Mouse (Mus musculus): ENCODE results near the gene Gpx4.
"Not testable (repeated sequence)": the region's sequence is repeated elsewhere in the genome, so short reads cannot be mapped to it uniquely, and the experiment has no call there.

Gpx4 gene

DNA sequence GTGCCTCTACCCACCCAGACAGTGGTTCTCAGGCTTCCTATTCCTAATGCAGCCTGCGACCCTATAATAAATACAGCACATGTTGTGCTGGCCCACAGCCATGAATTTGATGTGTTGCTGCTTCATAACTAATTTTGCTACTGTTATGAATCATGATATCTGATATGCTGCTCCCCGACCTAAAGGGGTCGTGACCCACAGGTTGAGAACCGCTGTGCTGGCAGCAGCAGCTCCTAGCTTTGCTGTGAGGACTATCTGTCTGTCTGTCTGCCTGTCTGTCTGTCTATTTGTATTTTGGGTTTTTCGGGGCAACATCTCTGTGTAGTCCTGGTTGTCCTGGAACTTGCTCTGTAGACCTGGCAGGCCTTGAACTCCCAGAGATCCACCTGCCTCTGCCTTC lies 23.2 kb upstream of the Gpx4 start:
- in situ Hi-C loops (cut with MseI, MboI): no loop called here

DNA sequence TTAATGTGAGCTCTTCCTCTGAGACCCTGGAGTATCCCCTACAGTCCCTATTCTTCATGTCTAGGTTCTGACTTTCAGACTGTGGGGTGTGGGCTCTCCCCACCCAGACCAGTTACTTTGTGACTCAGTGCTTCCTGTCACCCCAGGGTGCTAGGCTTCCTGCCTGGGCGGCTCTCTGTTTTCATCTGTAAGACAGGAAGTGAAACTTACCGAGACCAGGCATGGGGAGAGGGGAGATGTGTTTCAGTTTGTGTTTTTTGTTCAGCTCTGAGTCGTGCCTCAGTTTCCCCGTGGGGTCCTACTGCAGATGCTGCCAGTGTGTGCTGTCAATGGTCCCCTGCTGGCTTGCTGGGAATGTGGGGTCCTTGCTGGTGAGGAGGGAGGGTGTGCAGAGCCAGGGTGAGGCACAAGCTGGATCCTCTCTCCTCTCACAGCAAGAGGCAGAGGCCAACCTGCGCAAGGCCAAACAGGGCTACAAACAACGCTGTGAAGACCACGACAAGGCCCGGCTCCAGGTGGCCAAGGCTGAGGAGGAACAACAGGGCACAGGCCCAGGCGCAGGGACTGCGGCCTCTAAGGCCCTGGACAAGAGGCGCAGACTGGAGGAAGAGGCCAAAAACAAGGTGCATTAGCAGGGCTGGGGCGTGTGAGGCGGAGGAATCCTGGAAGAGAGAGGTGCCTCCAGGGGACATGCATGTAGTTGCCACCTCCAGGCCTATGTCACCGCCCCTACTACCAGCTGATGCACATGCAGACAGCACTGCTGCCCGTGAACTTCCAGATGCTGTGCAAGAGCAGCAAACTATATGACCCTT lies 22.5 kb upstream of the Gpx4 start:
- in situ Hi-C loops (cut with MseI, MboI): no loop called here

DNA sequence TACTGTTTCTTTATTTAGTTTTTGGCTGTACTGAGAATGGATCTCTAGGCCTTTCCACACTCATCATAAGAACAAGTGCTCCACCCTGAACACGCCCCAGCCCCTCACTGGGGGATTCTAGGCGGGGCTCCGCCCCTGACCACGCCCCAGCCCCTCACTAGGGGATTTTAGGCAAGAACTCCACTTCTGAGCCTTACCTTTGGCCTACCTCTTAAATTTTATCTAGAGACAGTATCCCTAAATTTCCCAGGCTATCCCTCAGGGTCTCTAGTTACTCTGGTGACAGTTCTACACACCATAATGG lies 22.0 kb upstream of the Gpx4 start:
- in situ Hi-C loops (cut with MseI, MboI): no loop called here

DNA sequence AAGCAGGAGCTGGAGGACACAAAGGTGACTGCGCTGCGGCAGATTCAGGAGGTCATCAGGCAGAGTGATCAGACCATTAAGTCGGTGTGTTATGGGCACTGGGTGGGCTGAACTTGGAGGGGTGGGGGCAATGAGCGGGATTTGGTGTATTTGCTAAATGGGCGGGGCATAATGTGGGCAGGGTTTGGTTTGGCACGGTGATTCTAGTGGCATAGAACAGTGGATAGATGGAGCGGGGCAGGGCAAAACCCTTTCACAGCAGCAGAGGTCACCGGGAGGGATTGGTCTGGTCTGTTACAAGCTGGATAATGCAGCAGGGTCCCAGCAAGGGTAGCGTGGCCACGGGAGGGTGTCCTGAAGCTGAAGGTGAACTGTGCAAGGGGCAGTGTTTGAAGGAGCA lies 21.5 kb upstream of the Gpx4 start:
- in situ Hi-C loops (cut with MseI, MboI): no loop called here

DNA sequence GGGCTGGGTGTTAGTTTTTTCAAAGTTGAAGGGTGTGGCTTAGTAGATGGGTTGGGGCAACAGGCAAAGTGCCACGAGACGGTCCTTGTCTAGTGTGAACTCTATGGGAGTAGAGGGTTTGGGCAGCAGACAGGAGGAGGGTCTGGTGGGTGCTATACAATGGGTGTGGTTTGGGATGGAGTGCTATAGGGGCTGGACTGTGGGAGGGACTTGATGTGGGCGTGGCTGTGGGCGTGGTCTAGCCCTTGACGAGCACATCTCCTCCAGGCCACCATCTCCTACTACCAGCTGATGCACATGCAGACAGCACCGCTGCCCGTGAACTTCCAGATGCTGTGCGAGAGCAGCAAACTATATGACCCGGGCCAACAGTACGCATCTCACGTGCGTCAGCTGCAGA lies 21.1 kb upstream of the Gpx4 start:
- in situ Hi-C loops (cut with MseI, MboI): no loop called here

DNA sequence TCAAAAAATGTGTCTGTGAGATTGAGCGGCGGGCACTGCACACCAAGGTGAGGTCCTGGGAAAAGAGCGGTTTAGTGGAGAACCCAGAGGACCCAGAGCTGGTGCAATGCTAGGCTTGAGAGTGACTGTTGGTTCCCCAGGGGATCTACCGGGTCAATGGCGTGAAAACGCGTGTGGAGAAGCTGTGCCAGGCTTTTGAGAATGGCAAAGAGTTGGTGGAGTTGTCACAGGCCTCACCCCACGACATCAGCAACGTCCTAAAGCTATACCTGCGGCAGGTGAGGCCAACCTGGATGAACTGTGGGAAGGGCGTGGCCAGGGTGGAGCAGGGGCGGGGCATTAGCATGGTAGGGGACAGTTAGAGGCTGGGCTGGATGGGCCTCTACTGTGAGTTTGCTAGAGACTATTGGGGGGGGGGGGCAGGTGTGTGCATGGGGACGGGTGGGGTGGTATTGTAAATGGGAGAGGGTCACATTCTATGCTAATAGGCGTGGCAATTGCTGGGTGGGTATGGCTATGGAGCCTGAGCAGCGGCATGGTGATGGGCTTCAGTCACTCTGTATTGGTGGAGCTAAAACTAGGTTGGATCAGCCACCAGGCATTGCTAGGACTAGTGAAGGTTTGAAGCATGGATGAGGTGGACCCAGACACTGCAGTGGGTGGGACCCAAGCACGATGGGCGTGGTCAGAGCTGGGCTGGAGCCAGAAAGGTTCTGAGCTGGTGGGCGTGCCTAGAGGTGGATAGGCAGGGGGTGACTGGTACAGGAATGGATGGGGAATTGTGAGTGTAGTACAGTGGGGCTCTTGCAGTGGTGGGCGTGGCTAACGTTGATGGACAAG lies 19.1 kb upstream of the Gpx4 start:
- in situ Hi-C loops (cut with MseI, MboI): no loop called here

DNA sequence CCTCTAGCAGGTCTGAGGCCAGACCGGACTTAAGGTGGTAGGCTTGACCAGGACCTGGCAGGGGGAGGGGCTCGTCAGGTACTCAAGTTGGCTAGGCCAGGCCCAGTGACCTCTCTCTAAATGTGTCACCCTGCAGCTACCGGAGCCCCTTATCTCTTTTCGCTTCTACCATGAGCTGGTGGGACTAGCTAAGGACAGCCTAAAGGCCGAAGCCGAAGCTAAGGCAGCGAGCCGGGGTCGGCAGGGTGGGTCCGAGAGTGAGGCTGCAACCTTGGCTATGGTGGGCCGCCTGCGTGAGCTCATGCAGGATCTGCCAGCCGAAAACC lies 18.5 kb upstream of the Gpx4 start:
- in situ Hi-C loops (cut with MseI, MboI): no loop called here

DNA sequence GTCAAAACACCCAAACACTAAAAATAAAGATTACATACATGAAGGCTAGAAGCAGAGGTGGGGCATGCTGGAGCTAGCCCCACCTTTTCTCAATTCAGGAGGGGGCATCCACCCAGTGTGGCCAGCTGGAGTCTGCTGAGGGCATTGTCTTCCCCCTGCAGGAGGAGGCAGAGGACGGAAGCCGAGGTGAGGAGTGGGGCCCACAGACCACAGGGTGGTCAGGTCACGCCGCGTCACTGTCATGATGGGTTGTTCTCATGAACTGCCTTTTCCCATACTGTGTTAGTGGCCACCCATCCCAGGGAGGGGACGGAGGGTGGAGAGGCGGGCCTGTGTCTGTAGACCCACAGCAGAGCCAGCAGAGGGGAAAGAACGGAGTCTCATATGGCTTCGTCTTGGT lies 16.8 kb upstream of the Gpx4 start:
- in situ Hi-C loops (cut with MseI, MboI): no loop called here

DNA sequence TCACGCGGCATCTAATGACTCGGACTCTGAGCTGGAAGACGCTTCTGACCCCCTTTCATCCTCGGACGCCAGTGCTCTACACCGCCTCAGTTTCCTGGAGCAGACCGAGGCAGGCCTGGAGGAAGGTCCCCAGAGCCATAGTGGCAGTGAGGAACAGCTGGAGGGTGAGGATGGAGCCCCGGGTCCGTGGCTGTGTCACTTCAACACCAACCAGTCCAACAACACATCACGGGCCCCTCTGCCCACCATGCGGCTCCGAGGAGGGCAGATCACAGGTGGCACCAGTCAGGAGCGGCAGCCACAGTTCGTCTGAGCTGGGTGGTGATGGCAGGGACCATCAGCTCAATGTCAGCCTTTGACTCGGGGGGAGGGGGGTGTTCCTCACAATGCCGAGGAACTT lies 16.2 kb upstream of the Gpx4 start:
- in situ Hi-C loops (cut with MseI, MboI): no loop called here

DNA sequence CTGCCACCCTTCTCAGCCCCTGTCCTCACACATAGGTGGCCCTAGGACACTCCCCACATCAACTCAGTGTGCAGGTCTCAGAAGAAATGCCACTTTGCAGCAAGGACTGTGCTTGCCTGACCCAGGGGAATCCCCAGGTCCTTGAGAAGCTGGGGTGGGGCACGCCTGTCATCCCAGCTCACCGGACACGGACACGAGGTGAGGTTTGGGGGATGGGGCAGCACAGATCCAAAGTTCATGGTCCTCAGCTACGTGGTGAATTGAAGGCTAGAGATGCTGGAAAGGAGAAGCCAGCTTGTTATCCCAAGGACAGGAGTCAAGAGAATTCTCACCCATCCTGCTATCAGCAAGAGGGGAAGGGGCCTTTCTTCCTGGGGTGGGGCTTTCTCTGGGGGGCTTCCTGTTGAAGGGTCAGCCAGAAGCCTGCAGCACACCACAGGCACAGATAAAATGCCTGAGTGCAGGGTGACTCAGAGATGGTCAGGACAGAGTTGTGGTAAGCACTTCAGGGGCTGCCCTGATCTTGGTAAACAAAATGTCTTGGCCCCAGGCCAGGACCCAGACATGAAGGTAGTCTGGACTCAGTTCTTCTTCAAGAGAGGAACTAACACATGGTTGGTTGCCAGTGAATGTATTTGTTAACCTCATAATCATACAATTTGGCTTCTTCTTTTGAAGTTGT lies 14.0 kb upstream of the Gpx4 start:
- in situ Hi-C loops (cut with MseI, MboI): no loop called here

DNA sequence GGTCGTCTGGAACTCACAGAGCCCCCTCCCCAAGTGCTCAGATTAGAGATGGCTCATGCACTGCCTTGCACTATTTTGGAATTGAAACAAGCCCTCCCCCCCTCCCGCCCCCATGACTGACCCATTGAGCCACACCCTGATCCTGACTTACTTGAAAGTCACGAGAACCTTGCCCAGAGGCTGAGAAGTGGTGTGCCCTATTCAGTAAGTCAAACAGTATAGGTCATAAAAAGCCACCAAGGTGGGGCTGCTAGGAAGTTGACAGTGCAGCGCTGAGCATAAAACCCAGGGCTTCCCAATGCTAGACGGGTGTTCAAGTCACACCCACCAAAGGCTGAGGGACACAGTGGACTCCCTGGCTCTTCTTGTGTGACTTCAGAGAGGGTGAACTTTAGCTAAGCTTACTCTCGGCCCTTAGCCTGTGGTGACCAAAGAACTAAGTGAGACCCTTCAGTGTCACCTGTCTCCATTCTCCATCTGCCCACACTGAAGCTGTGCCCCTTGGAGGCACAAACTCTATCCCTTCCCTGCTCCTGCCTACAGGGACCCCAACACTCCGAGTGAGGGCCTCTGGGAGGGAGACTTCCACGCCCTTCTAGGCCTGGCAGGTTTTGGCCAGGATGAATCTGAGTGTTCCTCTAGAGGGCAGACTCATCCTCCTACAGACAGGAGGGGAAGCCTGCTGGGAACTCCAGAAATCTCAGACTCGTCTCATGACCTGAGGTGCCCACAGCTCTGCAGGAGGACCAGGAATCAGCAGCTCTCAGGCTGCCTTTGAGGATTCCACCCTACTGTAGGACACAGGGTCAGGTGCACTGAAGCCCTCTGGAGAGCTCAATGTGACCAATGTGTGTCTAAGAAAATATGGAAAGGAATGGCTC lies 13.2 kb upstream of the Gpx4 start:
- in situ Hi-C loops (cut with MseI, MboI): no loop called here

DNA sequence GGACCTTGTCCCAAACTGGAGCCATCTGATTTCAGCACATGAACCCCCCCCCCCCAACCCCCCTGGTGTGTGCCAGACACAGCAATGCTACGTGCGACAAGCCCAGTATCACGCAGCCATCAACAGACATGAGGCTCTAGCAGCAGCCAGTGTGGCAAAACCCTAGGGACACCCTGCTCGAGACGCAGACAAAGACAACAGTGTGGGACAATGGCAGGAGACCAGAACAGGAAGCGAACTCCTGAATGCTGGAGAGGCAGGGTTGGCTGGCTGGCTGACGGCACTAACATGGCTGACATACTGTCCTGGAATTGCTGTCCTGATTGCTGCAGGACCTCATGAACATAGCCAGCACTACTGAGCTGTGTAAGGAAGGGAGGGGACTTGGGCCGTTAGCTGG lies 11.8 kb upstream of the Gpx4 start:
- in situ Hi-C loops (cut with MseI, MboI): no loop called here

DNA sequence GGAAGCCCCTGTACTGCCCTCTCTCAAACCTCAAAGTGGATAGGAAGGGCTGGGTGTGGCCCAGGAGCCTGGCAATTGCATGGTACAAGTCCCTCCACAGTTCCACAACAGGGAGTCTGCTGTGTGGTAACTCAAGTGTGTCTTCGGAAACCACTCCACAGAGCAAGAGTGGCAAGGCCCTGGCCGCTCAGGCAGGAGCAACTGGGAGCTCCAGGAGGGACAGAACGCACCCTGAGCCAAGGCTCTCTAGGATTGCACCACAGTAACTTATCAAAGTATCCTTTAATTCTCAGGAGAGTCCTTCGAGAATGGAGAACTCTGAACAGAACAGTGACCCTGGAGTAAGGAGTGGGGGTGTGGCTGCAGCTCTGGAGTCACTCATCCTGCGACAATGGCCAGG lies 11.3 kb upstream of the Gpx4 start:
- in situ Hi-C loops (cut with MseI, MboI): no loop called here

DNA sequence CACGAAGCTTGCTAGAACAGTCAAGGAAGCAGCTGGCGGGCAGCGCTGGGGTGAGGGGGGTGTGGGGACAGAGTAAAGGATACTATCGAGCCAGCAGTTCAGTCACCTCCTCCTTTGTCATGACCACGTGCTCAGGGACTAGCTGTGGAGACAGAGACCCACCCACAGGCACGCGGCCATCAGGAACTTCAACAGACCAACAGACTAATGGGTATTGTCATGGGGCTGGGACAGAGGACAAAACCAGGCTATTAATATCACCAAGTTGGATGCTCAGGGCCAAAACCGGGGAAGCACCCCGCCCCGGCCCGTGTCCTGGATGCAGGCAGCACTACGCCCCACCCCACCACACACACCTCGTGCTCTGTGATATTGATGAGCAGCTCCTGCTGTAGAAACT lies 10.1 kb upstream of the Gpx4 start:
- in situ Hi-C loops (cut with MseI, MboI): no loop called here

DNA sequence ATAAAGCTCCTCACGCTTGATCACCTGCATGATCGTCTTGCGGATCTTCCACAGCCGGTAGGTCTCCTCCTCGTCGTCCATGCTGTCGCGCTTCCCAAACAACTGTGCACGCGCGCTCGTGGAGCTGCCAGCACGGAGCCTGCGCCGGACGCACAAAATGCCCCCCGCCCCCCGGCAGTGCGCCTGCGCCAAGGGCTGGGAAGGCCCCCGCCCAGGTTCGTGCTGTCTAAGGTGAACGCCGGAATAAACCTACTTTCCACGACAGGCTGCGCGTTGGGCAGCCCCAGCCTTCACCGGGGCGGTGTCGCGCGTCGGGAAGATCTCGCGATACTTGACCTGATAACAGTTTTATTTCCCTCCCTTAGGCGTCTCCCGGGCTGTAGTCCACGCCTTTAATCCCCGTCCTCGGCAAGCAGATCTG lies 7.4 kb upstream of the Gpx4 start, which contains the start of gene Polr2e:
Gene Polr2e, minus strand, starts transcription at position 237 of the 421 bp plus-strand sequence.
- in situ Hi-C loops (cut with MseI, MboI): no loop called here

DNA sequence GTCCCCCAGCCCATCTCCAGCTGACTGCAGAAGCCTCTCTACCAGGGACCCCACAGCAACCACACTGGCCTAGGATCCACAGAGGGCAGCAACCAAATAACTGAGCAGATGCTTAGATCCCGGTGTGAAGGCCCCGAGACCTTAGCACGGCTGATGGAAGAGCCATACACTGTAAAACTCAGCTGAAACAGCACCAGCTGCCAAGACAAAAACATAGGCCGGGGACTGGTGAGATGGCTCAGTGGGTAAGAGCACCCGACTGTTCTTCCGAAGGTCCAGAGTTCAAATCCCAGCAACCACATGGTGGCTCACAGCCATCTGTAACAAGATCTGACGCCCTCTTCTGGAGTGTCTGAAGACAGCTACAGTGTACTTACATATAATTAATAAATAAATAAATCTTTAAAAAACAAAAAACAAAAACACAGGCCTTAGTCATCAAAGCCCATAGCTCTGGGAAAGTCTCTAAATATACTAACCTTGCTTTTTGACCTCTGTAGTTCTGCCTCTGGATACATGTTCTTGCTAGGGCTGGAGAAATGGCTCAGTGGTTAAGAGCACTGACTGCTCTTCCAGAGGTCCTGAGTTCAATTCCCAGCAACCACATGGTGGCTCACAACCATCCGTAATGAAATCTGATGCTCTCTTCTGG lies 5.4 kb upstream of the Gpx4 start:
- in situ Hi-C loops (cut with MseI, MboI): not testable (repeated sequence)

DNA sequence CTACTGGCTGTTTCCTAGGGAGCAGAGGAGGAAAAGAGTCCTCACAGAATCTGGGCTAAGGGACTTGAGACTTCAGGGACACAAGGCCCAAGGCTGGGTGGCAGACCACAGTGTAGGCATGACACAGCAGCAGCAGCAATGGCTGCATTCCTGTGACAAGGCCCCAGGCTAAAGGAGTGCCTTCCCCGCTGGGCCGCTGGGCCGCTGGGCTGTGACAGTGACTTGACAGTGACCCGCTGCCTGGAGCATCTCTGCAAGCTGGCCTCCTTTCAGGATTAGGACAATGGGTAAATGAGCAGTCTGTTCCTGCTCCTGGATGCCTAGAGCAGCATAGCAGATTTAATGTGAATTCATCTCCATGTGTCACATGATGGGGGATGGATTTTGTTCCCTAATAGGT lies 2.9 kb upstream of the Gpx4 start:
- in situ Hi-C loops (cut with MseI, MboI): no loop called here

DNA sequence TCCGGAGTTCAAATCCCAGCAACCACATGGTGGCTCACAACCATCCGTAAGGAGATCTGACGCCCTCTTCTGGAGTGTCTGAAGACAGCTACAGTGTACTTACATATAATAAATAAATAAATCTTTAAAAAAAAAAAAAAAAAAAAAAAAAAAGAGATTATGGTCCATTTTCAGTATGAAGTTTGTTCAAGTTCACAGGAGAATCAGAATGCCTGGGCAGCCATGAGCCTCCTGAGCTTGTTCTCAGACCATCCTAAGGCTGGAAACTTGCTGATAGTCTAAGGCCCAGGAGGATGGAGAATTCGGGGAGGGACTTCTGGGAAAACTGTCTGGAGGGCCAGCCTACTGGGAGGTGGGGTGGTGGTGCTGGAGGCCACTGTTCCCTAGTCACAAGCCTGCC lies 1.6 kb upstream of the Gpx4 start:
- in situ Hi-C loops (cut with MseI, MboI): not testable (repeated sequence)

DNA sequence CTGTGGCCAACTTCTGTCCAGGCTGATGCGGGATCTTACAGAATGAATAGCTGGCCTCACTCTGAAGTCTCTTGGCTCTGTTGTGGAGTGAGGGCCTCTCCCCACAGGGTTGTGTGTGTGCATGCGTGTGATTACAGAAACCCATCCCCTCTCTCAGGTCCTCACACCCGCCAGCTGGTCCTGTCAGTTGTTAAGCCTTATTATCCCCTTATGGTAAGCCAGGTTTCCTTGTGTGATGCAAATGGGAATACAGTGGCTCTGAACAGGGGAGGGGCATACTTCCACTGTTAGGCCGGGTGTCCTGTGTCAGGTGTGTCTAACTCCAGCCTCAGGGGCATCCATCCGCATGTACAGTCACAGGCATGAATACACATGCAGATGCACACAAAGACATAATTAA lies 1.2 kb upstream of the Gpx4 start:
- in situ Hi-C loops (cut with MseI, MboI): no loop called here

DNA sequence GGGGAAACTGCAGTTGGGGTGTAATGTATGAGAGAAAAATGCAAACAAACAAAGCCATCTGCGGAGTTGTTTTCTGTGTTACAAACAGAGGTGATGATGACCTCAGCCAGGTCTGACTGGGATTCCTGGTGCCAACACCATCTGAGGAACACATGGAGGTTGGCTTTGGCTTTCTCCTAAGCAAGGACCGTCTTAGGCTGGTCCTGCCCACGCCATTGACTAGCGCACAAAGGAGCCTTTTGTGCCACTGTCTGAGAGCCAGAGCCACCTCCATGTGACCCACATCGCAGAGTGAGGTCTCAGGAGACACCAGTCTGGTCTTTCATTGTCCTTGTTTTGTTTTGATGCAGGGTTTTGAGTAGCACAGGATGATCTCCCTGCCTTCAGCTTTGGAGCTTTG lies 1.4 kb downstream of the Gpx4 start:
- in situ Hi-C loops (cut with MseI, MboI): no loop called here

DNA sequence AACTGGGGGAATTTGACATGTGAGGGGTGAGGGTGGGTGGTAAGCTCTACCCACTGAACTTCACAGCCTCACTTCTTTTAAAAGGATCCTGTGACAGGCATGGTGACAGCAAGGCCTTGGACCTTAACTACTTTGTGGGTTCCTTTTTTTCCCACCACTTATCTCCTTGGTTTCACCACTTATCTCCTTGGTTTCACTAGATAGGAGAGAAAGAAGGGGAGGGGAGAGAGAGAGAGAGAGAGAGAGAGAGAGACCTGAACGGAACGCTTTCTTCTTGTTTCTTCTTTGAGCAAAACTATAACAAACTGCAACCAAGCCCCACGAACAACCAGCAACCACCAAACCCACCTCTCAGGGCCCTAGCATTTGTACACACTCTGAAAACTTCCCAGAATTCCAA lies 1.9 kb downstream of the Gpx4 start:
- in situ Hi-C loops (cut with MseI, MboI): no loop called here

Data from mouse trophoblast stem cell (cell line).